Mouse (Mus musculus): ENCODE data around the gene Myzap. TPM values are rescaled to one million over a fixed set of nuclear protein-coding genes. Genes with fewer than 3 reads are reported as not detected.

The Myzap gene
- polyA plus RNA-seq, 1 experiment from 2014 or later = 2.5 TPM

- Histone ChIP-seq H3K9me3 (replicated peaks) (no peaks in the 10 kb centered on the region), H3K27me3 (replicated peaks) (no peaks in the 10 kb centered on the region), H3K27ac (replicated peaks) (no peak overlapping the region), H3K4me2 (no peak overlapping the region), H3K4me1 (0 out of 2 replicates have a peak, but pooled peaks cover 7% of the 10 kb centered on the region), H3K4me3 (replicated peaks) (no peak overlapping the region), H3K36me3 (no peaks in the 10 kb centered on the region), H3K9ac (replicated peaks) (no peak overlapping the region)
- WGBS = 65% methylated on average over 7 of the region's 7 CpGs
- ATAC-seq (ENCODE audit: low FRiP score) = no peak
Measured at GRCm38 (mm10) chr9:71570170-71570569, 22.0 kb downstream of the Myzap start.

- ATAC-seq (ENCODE audit: low FRiP score) = no peak
- Histone ChIP-seq H3K9me3 (replicated peaks) (no peaks in the 10 kb centered on the region), H3K9ac (replicated peaks) (no peak overlapping the region), H3K4me1 (0 out of 2 replicates have a peak, but pooled peaks cover 7% of the 10 kb centered on the region), H3K4me3 (replicated peaks) (no peak overlapping the region), H3K36me3 (no peaks in the 10 kb centered on the region), H3K4me2 (no peak overlapping the region), H3K27me3 (replicated peaks) (no peaks in the 10 kb centered on the region), H3K27ac (replicated peaks) (no peak overlapping the region)
- WGBS = 38% methylated on average over 5 of the region's 5 CpGs
Measured at GRCm38 (mm10) chr9:71568323-71568942, 23.7 kb downstream of the Myzap start.

GRCm38 (mm10) chr9:71567391-71567790 is 24.8 kb downstream of the Myzap start:
- Histone ChIP-seq H3K4me2 (no peak overlapping the region), H3K27me3 (replicated peaks) (no peaks in the 10 kb centered on the region)
- 68% methylated on average over 3 of the region's 3 CpGs for WGBS

DNA sequence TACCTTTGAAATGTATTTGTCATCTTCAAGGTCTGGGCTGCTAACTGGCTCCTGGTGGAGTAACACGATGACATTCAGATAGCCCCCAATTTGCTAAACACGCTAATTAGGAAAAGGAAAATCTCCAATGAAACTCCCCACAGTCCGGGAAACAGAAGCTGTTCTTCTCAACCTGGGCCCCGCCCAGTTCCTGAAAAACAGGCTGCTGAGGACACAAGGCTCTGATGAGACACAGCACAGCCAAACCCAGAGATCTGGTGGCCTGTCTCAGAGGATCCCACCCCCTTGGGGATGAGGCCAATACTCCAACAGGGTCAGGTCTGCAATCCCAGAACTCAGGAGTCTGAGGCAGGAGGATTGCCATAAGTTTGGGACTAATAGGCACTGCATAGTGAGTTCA is 25.4 kb downstream of the Myzap start:
- no peak overlapping the region for H3K4me2 ChIP-seq
- H3K9ac ChIP-seq (replicated peaks) = no peak overlapping the region
- H3K27ac ChIP-seq (replicated peaks) = no peak overlapping the region
- H3K4me1 ChIP-seq = 0 out of 2 replicates have a peak, but pooled peaks cover 7% of the 10 kb centered on the region
- no peaks in the 10 kb centered on the region for H3K36me3 ChIP-seq
- H3K4me3 ChIP-seq (replicated peaks) = no peak overlapping the region
- 38% methylated on average over 4 of the region's 4 CpGs for WGBS
- no peaks in the 10 kb centered on the region for H3K9me3 ChIP-seq (replicated peaks)
- ATAC-seq (ENCODE audit: low FRiP score) = no peak
- no peaks in the 10 kb centered on the region for H3K27me3 ChIP-seq (replicated peaks)

More at GRCm38 (mm10) chr9:71567391-71567790, 24.8 kb downstream of the Myzap start:
- H3K27ac ChIP-seq (replicated peaks) = no peak overlapping the region
- H3K4me3 ChIP-seq (replicated peaks) = no peak overlapping the region
- 0 out of 2 replicates have a peak, but pooled peaks cover 7% of the 10 kb centered on the region for H3K4me1 ChIP-seq
- H3K9me3 ChIP-seq (replicated peaks) = no peaks in the 10 kb centered on the region
- H3K9ac ChIP-seq (replicated peaks) = no peak overlapping the region
- no peak for ATAC-seq (ENCODE audit: low FRiP score)
- H3K36me3 ChIP-seq = no peaks in the 10 kb centered on the region

DNA sequence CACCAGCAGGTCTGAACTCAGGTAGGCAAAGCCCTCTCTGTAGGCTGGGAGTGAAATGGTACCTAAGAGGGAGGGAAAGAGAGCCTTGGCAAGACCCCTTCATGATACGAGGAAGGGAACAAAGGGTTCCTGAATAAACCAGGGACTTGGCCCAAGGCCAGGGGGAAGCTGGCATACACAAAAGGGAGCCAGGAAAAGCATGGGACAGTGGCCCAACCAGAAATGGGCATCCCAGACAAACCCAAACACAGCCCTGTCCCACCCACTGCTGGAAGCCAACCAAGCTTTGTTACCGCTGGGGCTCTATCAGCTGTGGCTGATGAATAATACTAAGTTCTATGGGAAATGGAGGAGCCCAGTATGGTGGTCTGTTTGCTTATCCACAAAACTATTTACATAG is 34.4 kb downstream of the Myzap start:
- no peak for ATAC-seq (ENCODE audit: low FRiP score)

GRCm38 (mm10) chr9:71554001-71554400 is 38.2 kb downstream of the Myzap start:
- H3K9me3 ChIP-seq (replicated peaks) = no peaks in the 10 kb centered on the region
- WGBS = 98% methylated on average over 3 of the region's 3 CpGs
- no peak overlapping the region for H3K27ac ChIP-seq (replicated peaks)
- no peaks in the 10 kb centered on the region for H3K4me1 ChIP-seq
- no peaks in the 10 kb centered on the region for H3K36me3 ChIP-seq
- no peak overlapping the region for H3K4me2 ChIP-seq
- no peaks in the 10 kb centered on the region for H3K27me3 ChIP-seq (replicated peaks)
- no peak overlapping the region for H3K9ac ChIP-seq (replicated peaks)
- H3K4me3 ChIP-seq (replicated peaks) = no peak overlapping the region
- no peak for ATAC-seq (ENCODE audit: low FRiP score)

More for the DNA sequence above, 34.4 kb downstream of the Myzap start:
- no peaks in the 10 kb centered on the region for H3K4me1 ChIP-seq
- WGBS = 38% methylated on average over 2 of the region's 2 CpGs
- H3K4me2 ChIP-seq = no peak overlapping the region
- no peak overlapping the region for H3K27ac ChIP-seq (replicated peaks)
- H3K36me3 ChIP-seq = no peaks in the 10 kb centered on the region
- no peak overlapping the region for H3K9ac ChIP-seq (replicated peaks)
- H3K4me3 ChIP-seq (replicated peaks) = no peak overlapping the region
- no peaks in the 10 kb centered on the region for H3K27me3 ChIP-seq (replicated peaks)
- no peaks in the 10 kb centered on the region for H3K9me3 ChIP-seq (replicated peaks)

DNA sequence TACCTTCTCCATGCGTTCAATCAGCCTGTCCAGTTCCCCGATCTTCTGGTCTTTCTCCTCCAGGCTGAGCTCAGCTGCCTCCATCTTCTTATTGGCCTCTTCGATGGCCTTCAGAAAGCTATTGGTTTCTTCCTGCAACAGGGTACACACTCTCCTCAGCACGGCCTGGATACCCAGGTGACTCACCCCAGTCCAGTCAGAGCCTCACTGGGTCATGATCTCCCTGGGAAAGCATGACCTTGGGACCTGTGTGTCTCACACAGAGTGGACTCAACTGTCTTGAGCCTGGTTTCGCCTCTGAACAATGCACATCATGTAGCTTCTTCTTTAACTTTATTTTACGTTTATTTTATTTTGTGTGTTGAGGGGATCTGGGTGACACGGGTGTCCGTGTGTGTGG is 42.0 kb downstream of the Myzap start:
- no peaks in the 10 kb centered on the region for H3K9me3 ChIP-seq (replicated peaks)
- no peak overlapping the region for H3K27ac ChIP-seq (replicated peaks)
- 95% methylated on average over 8 of the region's 8 CpGs for WGBS
- H3K36me3 ChIP-seq = no peaks in the 10 kb centered on the region
- no peak overlapping the region for H3K4me2 ChIP-seq
- ATAC-seq (ENCODE audit: low FRiP score) = no peak
- H3K4me1 ChIP-seq = no peaks in the 10 kb centered on the region
- H3K27me3 ChIP-seq (replicated peaks) = no peaks in the 10 kb centered on the region
- H3K4me3 ChIP-seq (replicated peaks) = no peak overlapping the region
- no peak overlapping the region for H3K9ac ChIP-seq (replicated peaks)

DNA sequence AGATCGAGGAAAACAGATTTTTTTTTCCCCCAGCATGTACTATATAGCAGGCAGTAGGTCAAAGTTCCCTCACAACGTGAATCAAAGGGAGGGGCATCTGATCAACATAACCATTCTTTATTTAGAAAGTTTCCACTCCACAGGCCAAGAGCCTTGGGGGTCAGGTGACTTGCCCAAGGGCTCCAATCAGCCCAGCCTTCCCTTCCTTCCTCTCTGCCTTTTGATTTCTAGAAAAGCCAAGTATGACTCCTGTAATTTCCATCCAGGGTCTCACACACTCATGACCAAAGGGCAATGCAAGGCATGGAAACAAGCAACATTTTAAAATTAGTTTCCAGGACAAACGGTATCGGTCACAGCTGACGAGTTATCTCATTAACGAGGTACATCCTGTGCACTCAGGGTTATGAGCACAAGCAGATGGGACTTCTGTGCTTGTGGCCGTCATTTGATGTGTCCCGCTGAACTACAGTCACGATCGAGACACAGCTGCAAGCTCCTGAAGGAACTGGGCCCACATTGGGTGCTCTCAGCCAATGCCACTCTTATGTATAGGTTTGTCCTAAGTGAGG is 44.4 kb downstream of the Myzap start:
- Histone ChIP-seq H3K4me1 (peaks cover 6% of the 10 kb centered on the region), H3K36me3 (no peaks in the 10 kb centered on the region), H3K27ac (replicated peaks) (no peak overlapping the region), H3K9ac (replicated peaks) (no peak overlapping the region), H3K27me3 (replicated peaks) (0 out of 2 replicates have a peak, but pooled peaks cover 3% of the 10 kb centered on the region), H3K9me3 (replicated peaks) (no peaks in the 10 kb centered on the region), H3K4me3 (replicated peaks) (no peak overlapping the region), H3K4me2 (no peak overlapping the region)
- no peak for ATAC-seq (ENCODE audit: low FRiP score)
- 65% methylated on average over 10 of the region's 10 CpGs for WGBS

DNA sequence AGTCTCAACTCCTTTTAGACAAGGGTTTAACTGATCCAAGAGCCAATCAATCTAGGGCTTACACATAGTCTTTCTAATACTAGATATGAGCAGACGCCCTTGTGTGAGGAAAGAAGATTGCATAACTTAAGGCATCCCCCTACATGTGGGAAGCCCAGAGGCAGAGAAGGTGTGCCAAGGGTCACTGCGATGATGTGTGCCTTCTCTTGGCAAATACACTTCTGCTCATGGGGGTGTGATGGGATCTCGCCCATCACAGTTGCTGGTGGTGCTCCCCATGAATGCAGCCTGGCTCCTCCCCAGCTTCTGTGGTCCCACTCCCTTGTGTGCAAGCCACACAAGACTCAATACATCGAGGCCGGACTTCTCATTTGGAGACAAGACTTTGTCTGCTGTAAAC is 47.3 kb downstream of the Myzap start:
- Histone ChIP-seq H3K4me1 (peaks cover 6% of the 10 kb centered on the region), H3K9me3 (replicated peaks) (no peaks in the 10 kb centered on the region), H3K36me3 (no peaks in the 10 kb centered on the region), H3K4me2 (no peak overlapping the region), H3K27me3 (replicated peaks) (0 out of 2 replicates have a peak, but pooled peaks cover 3% of the 10 kb centered on the region), H3K9ac (replicated peaks) (no peak overlapping the region), H3K27ac (replicated peaks) (no peak overlapping the region), H3K4me3 (replicated peaks) (no peak overlapping the region)
- no peak for ATAC-seq (ENCODE audit: low FRiP score)
- whole genome bisulfite sequencing = 81% methylated on average over 5 of the region's 5 CpGs

DNA sequence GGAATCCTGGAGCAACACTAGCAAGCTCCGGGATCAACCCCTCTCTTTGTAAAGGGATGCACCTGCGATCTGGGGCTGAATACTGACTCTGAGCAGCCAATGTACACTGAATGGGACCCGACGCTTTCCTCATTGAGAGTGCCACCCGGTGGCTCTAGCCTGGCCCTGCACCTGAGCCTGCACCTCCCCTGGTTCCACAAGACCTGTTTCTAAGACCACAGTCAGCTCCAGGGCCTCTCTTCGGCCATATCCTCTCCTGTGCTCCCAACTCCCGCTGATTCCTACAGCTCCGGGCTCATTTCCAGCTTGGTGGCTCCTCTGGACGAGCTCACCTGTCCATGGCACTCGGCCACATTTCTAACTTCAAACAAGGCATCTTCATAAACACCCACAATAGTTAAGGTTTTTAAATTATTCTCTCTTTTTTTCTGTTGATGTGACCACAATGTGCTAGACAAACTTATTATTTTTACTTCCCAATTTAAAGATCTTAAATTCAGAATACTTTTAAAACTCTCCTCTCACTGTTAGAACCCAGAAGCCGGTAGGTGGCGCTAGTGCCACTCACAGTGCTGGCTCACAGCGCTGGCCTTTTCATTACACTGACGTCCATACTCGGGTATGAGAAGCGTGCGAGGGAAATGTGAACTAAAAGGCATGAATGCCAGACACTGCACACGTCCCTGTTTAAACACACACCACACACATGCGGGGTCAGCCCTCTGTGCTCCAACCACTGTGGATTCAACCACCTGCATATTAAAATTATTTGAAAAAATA is 48.5 kb downstream of the Myzap start:
- Histone ChIP-seq H3K9ac (replicated peaks) (no peak overlapping the region), H3K27ac (replicated peaks) (no peak overlapping the region), H3K4me2 (no peak overlapping the region), H3K9me3 (replicated peaks) (no peaks in the 10 kb centered on the region), H3K4me1 (peaks cover 6% of the 10 kb centered on the region), H3K4me3 (replicated peaks) (no peak overlapping the region), H3K36me3 (no peaks in the 10 kb centered on the region), H3K27me3 (replicated peaks) (0 out of 2 replicates have a peak, but pooled peaks cover 3% of the 10 kb centered on the region)
- ATAC-seq (ENCODE audit: low FRiP score) = peak; percentile 90
- WGBS = 16% methylated on average over 19 of the region's 19 CpGs

- no peaks in the 10 kb centered on the region for H3K9me3 ChIP-seq (replicated peaks)
- peaks cover 6% of the 10 kb centered on the region for H3K4me1 ChIP-seq
- no peak for ATAC-seq (ENCODE audit: low FRiP score)
- no peak overlapping the region for H3K4me2 ChIP-seq
- peaks cover 5% of the 10 kb centered on the region; the same call in 1 of the 2 replicates for H3K27me3 ChIP-seq (replicated peaks)
- WGBS = 71% methylated on average over 5 of the region's 5 CpGs
- H3K4me3 ChIP-seq (replicated peaks) = no peak overlapping the region
- H3K9ac ChIP-seq (replicated peaks) = no peak overlapping the region
- H3K36me3 ChIP-seq = no peaks in the 10 kb centered on the region
- no peak overlapping the region for H3K27ac ChIP-seq (replicated peaks)
Measured at GRCm38 (mm10) chr9:71542292-71542691, 49.9 kb downstream of the Myzap start.

DNA sequence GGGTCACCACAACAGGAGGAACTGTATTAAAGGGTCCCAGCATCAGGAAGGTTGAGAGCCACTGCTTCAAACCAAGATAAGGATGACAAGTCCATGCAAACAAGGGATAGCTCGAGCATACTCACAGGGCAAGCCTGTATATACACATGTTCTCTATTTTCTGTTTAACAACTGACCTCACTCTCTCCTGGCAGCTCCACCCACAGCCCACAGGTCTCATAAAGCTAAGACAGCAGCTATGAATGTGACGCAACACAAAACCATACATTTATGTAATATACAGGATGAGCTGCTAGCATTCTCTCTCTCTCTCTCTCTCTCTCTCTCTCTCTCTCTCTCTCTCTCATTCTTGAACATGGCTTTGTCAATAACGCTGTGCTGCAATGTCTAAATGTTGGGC is 51.4 kb downstream of the Myzap start:
- peaks cover 6% of the 10 kb centered on the region for H3K4me1 ChIP-seq
- no peaks in the 10 kb centered on the region for H3K9me3 ChIP-seq (replicated peaks)
- no peak overlapping the region for H3K4me2 ChIP-seq
- H3K27ac ChIP-seq (replicated peaks) = no peak overlapping the region
- no peak overlapping the region for H3K4me3 ChIP-seq (replicated peaks)
- WGBS = 89% methylated on average over 3 of the region's 3 CpGs
- H3K9ac ChIP-seq (replicated peaks) = no peak overlapping the region
- H3K27me3 ChIP-seq (replicated peaks) = peaks cover 5% of the 10 kb centered on the region; the same call in 1 of the 2 replicates
- H3K36me3 ChIP-seq = no peaks in the 10 kb centered on the region
- ATAC-seq (ENCODE audit: low FRiP score) = no peak

Measured in neural tube, embryonic 15.5 days (tissue).